Mouse (Mus musculus) thymus, adult 2 months (tissue): Measurements from ENCODE around the gene Ephb2.

ENCODE experiments used
- CTCF ChIP-seq: fragments of 200-500 bp; IDR thresholded peaks from 2 replicates; pipeline ENCODE4 v1.5.1; 2012; ENCODE audit warnings: mild to moderate bottlenecking, control low read depth, low read length, moderate library complexity, borderline replicate concordance; ENCODE audit not compliant: control insufficient read depth, poor library complexity, insufficient read depth; ENCODE audit errors: extremely low read depth
- POLR2A ChIP-seq: fragments of 200-500 bp; IDR thresholded peaks from 2 replicates; pipeline ENCODE4 v1.6.1; 2012; ENCODE audit warnings: mild to moderate bottlenecking, low read length, control low read depth, moderate library complexity; ENCODE audit not compliant: control insufficient read depth, poor library complexity, insufficient read depth; ENCODE audit errors: extremely low read depth

DNA sequence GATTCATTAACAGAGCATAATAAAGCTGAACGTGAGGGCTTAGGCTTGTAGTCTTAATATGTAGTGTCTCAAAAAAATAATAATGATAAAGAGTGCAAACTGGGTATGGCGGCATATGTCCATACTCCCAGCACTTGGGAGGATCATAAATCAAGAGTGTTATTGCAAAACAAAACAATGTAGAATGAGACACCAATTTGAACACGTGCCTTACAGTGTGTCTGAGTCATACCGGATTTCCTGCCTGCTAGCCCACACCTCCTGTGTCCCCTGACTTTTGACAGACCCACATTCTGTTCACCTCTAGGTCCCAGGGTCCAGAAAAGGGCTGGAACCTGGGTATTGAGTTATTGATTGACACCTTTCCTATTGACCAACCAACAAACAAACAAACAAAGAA, 6.2 kb upstream of the Ephb2 start:
- no peak for TF ChIP-seq CTCF
- no peak for TF ChIP-seq POLR2A
